Mouse (Mus musculus): ENCODE results near the gene Oaz2.

The Oaz2 gene

DNA sequence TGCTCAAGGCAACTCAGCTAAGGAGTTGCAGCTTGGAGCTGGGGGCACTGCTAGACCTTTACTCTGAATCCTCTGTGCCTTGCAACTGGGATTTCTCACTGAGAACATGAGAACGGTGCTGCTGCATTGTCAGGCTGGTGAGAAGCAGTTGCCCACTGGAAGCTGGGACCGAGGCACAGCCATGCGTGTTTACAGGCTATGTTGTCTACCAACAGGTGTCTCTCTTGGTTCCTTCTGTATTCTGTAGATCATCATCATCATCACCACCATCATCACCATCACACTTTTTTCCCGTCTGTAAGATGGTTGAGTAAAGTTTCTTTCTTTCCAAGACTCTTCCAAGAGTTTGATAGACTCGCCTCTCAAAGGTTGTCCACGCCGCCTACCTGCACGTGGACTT, at the start of gene Oaz2:
Oaz2 (plus strand) TSS at position 301 of the 400 bp plus-strand sequence.
- DNase-seq (ENCODE audit: low spot score) = no peak

DNA sequence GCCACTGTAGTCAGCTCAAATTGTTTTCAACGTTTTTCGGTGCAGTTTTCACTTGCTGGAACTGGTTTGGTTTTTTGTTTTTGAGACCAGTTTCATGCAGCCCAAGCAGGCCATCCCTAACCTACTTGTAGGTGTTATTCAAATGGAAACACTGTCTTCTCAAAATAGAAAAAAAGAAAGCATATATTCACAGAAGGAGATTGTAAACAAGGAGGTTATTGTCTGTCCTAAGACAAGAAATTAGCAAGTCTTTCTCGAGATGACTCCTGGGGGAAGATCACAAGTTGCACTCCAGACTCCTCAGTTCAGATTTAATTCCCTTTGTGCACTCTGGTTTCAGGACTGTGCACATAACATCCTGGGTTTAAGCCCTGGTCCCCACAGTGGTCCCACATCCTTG, 48.5 kb upstream of the Oaz2 start:
- DNase-seq (ENCODE audit: low spot score) = no peak

DNA sequence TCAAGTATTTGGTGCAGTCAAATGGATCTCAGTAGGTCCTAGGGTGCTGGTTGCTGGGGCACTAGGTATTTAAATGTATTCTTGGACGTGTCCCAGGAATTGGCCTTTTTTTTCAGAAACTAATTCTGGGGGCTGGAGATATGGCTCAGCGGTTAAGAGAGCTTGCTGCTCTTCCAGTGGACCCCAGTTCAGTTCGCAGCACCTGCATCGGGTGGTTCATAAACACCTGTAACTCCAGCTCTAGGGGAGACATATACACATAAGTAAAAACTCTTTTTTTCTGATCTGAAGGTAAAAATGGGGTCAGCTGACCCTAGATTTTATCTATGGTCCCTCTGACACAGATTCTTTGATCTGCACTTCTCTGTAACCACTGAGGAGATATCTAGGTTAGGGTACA, 46.6 kb upstream of the Oaz2 start:
- DNase-seq (ENCODE audit: low spot score) = no peak

DNA sequence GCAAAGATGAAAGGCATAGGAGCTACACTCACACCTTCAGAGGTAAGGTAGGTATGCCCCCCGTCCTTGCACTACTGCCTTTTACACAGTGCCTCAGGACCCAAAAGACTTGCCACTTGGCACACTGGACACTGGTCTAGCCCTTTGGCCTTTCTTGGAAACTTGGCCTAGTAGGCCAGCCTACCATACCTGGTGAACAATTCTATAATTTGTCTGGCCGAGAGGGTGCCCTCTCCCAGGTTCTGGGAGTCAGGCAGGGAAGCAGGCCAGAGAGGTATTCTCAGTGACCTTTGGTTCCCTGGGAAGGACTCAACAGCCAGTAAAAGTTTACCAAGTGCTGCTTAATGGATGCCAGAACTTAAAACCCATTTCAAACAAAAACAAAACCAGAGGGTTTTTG, 46.1 kb upstream of the Oaz2 start:
- DNase-seq (ENCODE audit: low spot score) = no peak

DNA sequence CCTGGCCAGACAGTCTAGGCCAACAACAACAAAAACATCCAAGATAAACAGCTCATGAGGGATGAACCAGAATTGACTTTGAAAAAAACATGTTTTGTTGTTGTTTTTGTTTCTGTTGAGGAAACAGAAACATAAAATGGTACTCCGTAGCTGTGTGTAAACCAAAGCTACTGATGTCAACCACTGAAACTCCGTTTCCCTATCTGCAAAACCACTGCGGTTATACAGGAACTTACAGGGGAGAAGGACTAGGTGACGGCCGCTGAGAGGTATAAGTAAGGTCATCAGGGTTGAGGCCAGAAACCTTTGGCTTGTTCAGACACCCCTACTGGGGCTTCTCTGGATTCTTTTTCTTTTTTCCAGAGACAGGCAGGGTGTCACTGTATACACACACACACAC, 45.0 kb upstream of the Oaz2 start:
- no peak for DNase-seq (ENCODE audit: low spot score)

DNA sequence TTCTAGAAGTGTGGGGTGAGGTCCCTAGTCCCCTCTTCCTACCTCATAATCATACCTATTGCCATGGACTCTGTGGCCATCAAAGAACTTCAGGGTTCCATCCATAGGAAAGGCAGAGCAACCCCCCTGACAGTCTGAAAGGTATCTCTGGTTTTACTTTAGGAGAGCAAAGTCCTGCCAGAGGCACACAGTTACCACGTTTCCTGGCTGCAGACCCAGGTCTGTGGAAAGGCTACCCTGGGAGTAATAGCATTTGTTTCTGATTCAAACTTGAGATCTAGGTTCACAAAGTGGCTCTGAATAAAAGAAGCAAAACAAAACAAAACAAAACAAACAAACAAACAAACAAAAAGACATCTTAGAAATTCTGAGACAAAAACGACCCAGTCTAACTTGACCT, 43.5 kb upstream of the Oaz2 start:
- no peak for DNase-seq (ENCODE audit: low spot score)

DNA sequence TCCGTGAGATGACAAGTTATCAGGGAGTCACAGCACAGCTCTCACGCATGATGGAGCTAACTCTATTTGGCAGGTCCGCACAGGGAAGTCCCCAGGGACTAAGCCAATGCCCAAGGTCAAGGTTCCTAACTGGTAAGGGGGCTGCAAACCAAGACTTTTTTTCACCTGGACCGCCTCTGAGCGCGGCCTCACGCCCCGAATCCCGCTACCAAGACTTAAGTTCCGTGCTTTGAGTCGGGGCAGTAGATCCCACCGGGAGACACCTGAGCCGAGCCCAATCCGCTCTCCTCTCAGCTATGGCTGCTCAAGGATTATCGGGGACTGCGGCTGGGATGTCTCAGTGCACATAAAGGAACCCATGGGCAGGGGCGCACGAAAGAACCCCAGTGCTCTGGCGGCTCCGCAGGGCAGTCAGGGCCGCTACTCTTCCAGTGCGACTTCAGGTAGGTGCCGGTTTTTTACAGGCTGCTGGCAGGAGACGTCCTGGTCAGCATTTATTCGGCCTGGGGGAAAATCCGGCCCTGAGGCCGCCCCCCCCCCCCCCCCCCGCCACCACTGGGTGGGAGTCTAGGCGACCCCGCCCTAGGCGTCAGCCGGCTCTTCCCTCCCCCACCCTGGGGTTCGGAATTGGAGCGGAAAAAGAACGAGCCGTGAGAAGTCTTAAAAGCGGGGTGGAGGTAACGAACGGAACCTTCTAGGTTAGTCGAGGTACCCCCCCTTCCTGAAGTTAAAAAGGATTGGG, 38.6 kb upstream of the Oaz2 start, which contains the start of gene Rbpms2:
Rbpms2 (plus strand) TSS at position 624 of the 742 bp plus-strand sequence.
- peak; percentile 38 for DNase-seq (ENCODE audit: low spot score)

DNA sequence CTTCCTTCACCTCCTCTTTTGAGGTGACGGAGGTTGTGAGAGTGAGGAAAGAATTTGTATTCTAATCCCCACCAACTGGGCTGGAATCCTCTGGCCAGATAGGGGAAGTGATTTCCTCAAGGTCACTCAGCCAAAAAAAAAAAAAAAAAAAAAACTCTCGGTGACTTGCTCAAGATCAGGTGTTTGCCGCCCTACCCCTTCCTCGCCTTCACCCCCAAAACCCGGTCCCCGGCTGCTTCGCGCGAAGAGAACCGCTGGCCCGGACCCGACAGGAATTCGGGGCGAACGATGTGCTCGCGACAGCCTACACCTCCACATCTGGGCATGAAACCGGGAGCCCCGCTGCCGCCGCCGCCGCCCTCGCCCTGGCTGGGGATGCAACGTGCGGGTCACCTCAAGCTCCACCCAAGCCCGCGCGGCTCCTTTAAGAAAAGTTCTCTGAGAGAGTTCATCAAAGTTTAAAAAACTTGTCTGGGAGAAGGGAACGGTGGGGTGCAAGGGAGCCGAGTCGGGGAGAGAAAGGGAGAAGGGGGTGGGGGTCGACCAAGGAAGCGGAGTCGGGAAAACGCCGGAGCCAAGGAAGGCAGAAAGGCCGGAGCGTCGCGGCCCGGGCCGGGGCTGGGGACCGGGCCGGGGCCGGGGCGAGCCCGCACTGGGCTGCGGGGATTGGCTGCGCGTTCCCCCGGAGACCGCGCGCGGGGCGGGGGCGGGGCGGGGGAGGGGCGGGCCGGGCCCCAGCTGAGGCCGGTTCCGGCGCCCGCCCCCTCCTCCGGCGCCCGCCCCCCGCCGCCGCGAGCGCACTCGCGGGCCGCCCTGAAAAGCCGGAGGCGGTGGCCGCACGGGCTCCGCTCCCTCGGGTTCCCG, 37.8 kb upstream of the Oaz2 start:
- peak; percentile 74 for DNase-seq (ENCODE audit: low spot score)

DNA sequence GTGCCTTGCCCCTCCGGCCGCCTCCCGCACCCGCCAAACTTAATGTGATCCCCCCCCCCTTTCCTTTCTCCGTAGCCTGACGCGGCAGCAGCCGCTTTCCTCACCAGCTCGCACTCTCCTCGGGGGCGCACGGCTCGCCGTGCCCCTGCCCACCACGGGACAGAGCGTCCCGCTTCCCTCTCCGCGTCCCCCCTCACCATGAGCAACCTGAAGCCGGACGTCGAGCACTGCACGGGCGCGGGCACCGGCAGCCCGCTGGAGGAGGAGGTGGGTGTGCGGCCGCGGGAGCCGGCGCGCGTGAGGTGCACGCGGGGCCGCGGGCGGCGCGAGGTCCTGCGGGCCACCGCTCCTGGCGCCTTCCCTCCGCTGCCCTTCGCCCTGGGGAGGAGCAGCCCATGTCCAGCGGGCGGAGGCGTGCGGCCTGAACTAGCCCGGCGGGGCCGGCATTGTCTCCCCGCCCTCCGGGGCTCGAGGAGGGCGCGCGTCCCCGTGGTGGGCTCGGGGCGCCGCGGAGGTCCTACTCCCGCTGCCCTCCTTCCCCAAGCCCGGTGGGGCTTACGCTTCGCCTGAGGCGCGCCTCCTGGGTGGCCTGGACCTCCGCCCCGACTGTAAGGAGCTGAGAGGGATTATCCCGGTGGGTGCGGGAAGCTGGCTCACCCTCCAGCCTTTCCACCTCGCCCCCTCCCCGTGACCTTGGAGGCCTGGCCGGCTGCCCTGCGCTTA, 37.0 kb upstream of the Oaz2 start:
- DNase-seq (ENCODE audit: low spot score) = peak; percentile 55

DNA sequence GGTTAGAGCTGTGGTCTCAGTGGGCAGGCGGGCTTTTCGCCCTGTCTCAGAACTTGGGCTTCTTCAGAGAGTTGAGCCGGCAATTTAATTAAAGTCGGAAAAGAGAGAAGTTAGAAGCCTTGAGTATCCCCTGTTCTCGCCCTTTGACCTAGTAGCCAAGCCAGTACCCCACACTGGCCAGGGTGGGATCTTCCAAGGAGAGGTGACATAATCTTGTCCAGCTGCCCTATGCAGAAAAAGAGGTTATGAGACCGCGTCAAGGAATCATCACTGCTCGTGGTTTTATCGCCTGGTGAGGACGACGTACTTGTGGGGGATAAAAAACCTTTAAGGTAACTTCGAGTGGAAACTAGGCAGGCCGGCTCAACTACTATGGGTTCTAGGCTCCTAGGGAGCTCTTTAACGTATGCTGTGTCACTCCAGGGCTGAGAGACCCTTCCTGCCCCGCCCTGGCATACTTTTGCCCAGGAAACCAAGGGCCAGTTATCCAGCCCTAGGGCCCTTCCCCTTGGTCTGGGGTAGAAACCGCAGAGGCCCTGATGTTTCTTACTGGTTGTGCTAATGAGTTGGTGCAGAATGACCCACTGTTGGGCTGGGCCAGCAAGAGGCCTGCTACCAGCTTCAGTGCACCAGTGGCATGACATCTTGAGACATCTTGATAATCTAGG, 36.3 kb upstream of the Oaz2 start:
- no peak for DNase-seq (ENCODE audit: low spot score)

DNA sequence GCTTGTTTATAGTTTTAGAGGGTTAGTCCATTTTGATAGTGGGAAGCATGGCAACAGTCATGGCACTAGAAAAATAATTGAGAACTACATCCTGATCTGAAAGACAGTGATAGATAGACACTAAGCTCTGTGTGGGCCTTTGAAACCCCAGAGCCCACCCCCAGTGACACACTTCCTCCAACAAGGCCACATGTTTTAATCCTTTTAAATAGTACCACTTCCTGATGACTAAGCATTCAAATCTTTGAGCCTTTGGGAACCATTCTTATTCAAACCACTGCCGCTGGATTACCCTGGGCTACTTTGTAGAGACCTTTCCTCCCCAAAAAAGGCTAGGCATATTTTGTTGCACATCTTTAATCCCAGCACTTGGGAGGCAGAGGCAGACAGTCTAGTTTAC, 32.0 kb upstream of the Oaz2 start:
- no peak for DNase-seq (ENCODE audit: low spot score)

DNA sequence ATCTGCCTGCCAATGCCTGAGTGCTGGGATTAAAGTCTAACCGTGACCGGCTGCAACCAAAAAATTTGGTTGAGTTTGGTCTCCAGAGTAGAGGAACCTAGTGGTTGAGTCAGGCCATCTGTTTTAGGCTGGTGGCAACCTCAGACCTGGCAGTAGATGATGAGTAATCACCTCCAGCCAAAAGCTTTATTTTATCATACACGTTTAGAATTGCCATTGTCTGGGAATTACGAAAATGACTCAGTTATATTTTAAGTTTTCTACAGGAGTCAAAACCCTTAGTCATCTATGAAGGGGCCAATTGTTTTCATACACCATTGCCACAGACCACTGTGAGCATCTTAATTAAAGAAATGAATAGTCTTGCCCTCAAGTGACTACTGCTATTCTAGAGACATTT, 30.9 kb upstream of the Oaz2 start:
- DNase-seq (ENCODE audit: low spot score) = no peak

DNA sequence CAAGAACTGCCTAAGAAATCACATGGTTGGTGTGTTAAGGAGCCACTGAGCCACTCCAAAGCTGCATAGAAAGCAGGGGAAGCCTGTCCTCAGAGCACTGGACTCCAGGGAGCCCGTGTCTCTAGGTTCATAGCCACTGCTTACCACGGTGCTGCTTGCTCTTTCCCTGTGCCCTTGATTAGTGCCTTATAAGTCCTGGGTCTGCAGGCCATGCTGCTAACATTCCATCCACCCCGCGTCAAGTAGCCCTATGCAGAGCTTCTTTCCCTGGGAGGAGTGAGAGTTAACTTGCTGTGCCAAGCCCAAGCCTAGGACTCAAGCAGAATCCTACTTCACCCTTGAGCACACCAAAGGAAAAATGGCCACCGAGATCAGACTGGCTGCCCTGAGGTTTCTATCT, 28.7 kb upstream of the Oaz2 start:
- DNase-seq (ENCODE audit: low spot score) = no peak

DNA sequence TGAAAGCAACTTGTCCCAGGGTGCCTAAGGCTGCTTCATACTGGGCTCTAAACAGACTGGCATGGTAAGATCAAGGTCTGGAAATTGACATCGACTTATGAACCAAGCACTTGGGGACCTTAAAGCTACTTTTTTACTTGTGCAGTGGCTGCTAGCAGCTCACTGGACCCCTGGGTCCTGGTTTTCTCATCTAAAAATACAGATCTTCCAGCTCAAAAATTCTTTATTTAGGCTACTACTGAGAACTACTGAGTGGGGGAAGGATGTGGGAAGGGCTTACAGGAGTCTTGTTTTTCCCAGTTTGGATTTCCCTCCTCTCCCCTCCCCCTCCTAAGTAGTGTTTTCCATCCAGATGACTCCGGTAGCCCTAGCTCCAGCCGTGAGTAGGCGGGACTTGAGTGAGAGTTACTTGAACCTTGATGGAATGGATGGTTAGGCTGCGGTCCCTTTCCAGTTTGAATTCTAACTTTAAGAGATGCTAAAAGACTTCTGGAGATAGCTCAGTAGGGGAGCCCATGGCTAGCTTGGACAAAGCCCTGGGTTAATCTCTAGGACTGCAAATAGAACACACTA, 26.9 kb upstream of the Oaz2 start:
- no peak for DNase-seq (ENCODE audit: low spot score)

DNA sequence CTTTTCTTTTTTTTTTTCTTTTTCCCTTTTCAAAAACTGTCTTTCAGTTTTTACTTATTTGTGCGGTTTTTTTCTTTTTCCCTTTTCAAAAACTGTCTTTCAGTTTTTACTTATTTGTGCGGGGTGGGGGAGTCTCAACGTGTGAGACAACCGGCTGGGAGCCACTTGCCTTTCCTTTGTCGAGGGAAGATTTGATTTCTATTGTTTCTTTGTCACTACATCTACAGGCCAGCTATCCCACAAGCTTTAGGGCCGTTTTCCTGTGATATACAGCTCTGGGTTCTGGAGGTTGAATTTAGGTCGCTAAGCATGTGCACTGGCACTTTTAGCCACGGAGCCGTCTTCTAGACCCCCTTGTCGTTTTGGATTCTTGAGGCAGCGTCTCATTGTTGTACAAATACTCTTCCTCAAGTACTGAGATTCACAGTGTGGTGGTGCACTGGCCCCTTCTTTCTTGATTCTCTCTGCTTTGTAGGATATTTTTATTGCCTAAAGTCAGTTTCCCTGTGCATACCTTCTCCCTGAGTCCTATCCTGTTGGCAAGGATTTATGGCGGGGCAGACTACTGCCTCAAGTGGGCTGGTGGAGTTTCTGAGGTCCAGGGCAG, 26.3 kb upstream of the Oaz2 start:
- DNase-seq (ENCODE audit: low spot score) = no peak

DNA sequence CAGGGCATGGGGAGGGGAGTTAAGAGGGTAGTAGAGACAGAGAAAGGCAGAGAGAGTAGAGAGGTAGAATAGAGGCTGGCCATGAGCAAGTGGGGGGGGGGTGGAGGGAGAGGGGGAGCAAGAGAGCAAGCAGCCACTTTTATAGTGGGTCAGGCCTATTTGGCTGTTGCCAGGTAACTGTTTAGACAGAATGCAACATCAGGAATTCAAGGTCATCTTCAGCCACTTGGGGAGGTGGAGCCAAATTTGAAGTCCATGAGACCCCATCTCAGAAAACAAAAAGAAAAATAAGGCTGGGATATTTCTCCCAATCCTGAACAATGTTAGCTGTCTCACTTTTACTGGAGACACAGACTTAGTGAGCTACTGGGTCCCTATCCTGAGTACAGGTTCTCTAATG, 25.3 kb upstream of the Oaz2 start:
- DNase-seq (ENCODE audit: low spot score) = no peak

DNA sequence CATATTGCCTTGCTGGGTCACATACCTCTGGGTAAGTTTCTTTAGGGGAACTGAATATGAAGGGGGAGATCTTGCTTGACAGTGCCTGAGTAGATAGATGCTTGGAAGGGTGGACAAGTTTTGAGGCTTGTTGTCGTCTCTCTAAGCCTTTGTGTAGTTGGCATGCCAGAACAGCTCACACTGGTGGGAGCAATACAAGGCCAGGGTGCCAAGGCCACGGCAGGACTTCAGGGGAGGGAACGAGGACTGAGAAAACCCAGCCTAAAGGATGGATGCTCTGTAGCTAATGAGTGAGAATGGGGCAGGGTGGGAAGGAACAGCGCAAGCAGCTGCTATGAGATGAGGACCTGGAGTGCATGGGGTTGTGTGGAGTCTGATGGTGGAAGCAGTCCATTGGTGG, 22.8 kb upstream of the Oaz2 start:
- DNase-seq (ENCODE audit: low spot score) = no peak

DNA sequence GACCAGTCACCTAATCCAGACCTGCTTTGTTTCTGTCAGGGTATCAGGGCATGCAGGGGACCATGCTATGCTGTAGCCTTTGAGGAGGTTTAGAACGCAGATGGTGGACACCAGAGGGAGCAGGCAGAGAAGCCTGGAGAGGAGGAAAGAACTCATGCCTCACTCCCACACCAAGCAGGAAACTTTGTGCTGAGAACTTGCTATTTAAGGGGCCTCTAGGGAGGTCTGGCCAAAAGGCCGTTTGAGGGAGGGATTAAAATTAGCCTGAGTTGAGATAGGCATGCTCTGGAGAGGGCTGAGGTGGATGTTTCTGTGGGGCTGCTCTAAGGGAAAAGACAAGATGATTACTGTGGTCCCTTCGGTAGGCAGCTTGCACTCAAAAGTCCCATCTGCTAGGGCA, 21.8 kb upstream of the Oaz2 start:
- no peak for DNase-seq (ENCODE audit: low spot score)

DNA sequence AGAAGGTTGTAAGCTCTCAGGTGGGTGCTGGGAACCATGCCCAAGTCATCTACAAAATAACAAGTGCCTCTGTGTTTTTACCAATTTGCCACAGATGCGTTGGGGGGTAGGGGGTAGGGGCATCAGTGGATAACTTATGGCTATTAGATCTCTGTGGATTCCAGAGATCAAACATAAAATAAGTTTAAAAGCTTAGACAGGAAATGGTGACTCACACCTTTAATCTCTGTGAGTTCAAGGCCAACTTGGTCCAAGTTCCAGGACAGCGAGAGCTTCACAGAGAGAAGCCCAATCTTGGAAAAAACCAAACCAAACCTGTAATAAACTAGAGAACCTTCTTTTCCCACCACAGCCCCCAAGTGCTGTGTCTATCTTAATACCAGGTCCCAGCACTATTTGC, 21.0 kb upstream of the Oaz2 start:
- DNase-seq (ENCODE audit: low spot score) = no peak

DNA sequence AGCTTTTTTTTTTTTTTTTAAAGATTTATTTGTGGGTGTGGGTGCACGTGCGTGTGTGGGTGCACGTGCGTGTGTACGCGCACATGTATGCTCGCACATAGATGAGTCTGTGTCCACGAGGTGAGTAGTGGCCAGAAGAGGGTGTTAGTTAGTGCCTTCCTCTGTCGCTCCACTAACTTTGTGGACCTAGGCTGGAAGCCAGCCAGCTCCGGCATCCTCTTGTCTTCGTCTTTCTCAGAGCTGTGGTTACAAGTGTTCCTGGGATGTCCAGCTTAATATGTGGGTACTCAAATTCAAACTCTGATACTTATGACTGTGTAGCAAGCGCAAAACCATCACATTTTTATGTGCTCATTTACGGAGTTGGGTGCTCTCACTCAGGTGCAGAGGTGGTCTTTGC, 19.1 kb upstream of the Oaz2 start:
- no peak for DNase-seq (ENCODE audit: low spot score)

DNA sequence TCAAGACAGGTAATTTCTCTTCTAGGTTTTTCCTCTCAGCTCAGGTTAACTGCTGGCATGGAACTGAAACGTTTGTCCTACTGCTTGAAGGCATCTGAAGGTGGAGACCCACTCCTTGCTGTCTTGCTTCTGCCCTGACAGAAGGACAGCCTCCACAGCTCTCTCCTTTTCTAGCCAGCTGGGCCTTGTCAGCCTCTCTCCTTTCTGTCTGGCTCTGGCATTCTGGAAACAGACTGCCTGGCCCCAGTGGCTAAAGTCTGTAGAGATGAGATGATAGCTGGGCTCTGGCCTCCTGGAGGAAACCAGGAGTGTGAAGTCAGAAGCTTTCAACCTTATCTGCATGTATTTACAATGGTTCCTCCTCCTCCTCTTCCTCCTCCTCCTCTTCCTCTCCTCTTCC, 17.8 kb upstream of the Oaz2 start:
- no peak for DNase-seq (ENCODE audit: low spot score)
